Mouse (Mus musculus): ENCODE results near the gene Jade1. TPM values are rescaled to one million over a fixed set of nuclear protein-coding genes. Genes with fewer than 3 reads are reported as not detected.

Jade1 gene
- polyA plus RNA-seq, 1 experiment from 2014 or later: 18.9 TPM

GRCm38 (mm10) chr3:41592805-41593204, 37.3 kb downstream of the Jade1 start:
- no peak overlapping the region for H3K27ac ChIP-seq
- H3K9me3 ChIP-seq (replicated peaks): no peaks in the 10 kb centered on the region
- H3K4me2 ChIP-seq: no peak overlapping the region
- H3K9ac ChIP-seq: no peak overlapping the region
- no peak overlapping the region for H3K4me3 ChIP-seq
- H3K36me3 ChIP-seq (ENCODE audit: poor library complexity, severe bottlenecking): peaks cover 85% of the 10 kb centered on the region
- 79% methylated on average over 7 of the region's 7 CpGs for WGBS
- no peaks in the 10 kb centered on the region for H3K27me3 ChIP-seq
- no peak for ATAC-seq
- no peaks in the 10 kb centered on the region for H3K4me1 ChIP-seq

GRCm38 (mm10) chr3:41594097-41594879, 38.8 kb downstream of the Jade1 start:
- H3K36me3 ChIP-seq (ENCODE audit: poor library complexity, severe bottlenecking): peaks cover 90% of the 10 kb centered on the region

GRCm38 (mm10) chr3:41595010-41595409, 39.5 kb downstream of the Jade1 start:
- H3K9ac ChIP-seq: no peak overlapping the region
- no peak overlapping the region for H3K4me2 ChIP-seq
- 96% methylated on average over 4 of the region's 4 CpGs for WGBS
- H3K36me3 ChIP-seq (ENCODE audit: poor library complexity, severe bottlenecking): peaks cover 90% of the 10 kb centered on the region
- no peak overlapping the region for H3K4me3 ChIP-seq
- no peaks in the 10 kb centered on the region for H3K27me3 ChIP-seq
- H3K4me1 ChIP-seq: no peaks in the 10 kb centered on the region
- H3K27ac ChIP-seq: no peak overlapping the region
- ATAC-seq: no peak
- no peaks in the 10 kb centered on the region for H3K9me3 ChIP-seq (replicated peaks)

More at GRCm38 (mm10) chr3:41594097-41594879, 38.8 kb downstream of the Jade1 start:
- Histone ChIP-seq H3K4me1 (no peaks in the 10 kb centered on the region), H3K4me3 (no peak overlapping the region), H3K4me2 (no peak overlapping the region), H3K9me3 (replicated peaks) (no peaks in the 10 kb centered on the region), H3K27me3 (no peaks in the 10 kb centered on the region), H3K9ac (no peak overlapping the region), H3K27ac (no peak overlapping the region)
- ATAC-seq: no peak
- 83% methylated on average over 9 of the region's 9 CpGs for WGBS

- no peaks in the 10 kb centered on the region for H3K4me1 ChIP-seq
- no peaks in the 10 kb centered on the region for H3K27me3 ChIP-seq
- H3K9ac ChIP-seq: no peak overlapping the region
- WGBS: 96% methylated on average over 8 of the region's 8 CpGs
- no peak overlapping the region for H3K4me2 ChIP-seq
- peaks cover 75% of the 10 kb centered on the region for H3K36me3 ChIP-seq (ENCODE audit: poor library complexity, severe bottlenecking)
- no peak overlapping the region for H3K4me3 ChIP-seq
- no peaks in the 10 kb centered on the region for H3K9me3 ChIP-seq (replicated peaks)
- ATAC-seq: no peak
- H3K27ac ChIP-seq: no peak overlapping the region
Measured at GRCm38 (mm10) chr3:41597036-41597435, 41.5 kb downstream of the Jade1 start.

GRCm38 (mm10) chr3:41598412-41598811, 42.9 kb downstream of the Jade1 start:
- no peak overlapping the region for H3K4me2 ChIP-seq
- H3K9ac ChIP-seq: no peak overlapping the region
- H3K27me3 ChIP-seq: no peaks in the 10 kb centered on the region
- no peak for ATAC-seq
- H3K9me3 ChIP-seq (replicated peaks): no peaks in the 10 kb centered on the region
- no peak overlapping the region for H3K4me3 ChIP-seq
- no peak overlapping the region for H3K27ac ChIP-seq
- H3K4me1 ChIP-seq: peaks cover 11% of the 10 kb centered on the region
- WGBS: 79% methylated on average over 9 of the region's 9 CpGs
- peaks cover 64% of the 10 kb centered on the region for H3K36me3 ChIP-seq (ENCODE audit: poor library complexity, severe bottlenecking)

GRCm38 (mm10) chr3:41599226-41599625, 43.7 kb downstream of the Jade1 start:
- H3K4me3 ChIP-seq: no peak overlapping the region
- H3K27me3 ChIP-seq: no peaks in the 10 kb centered on the region
- 92% methylated on average over 10 of the region's 10 CpGs for WGBS
- peaks cover 19% of the 10 kb centered on the region for H3K4me1 ChIP-seq
- H3K36me3 ChIP-seq (ENCODE audit: poor library complexity, severe bottlenecking): peaks cover 57% of the 10 kb centered on the region
- no peak overlapping the region for H3K4me2 ChIP-seq
- H3K27ac ChIP-seq: no peak overlapping the region
- no peak overlapping the region for H3K9ac ChIP-seq
- no peaks in the 10 kb centered on the region for H3K9me3 ChIP-seq (replicated peaks)
- no peak for ATAC-seq

- peak; percentile 56 for ATAC-seq
- Histone ChIP-seq H3K27me3 (no peaks in the 10 kb centered on the region), H3K36me3 (ENCODE audit: poor library complexity, severe bottlenecking) (peaks cover 57% of the 10 kb centered on the region), H3K9ac (no peak overlapping the region), H3K4me1 (peaks cover 21% of the 10 kb centered on the region), H3K4me3 (no peak overlapping the region), H3K4me2 (no peak overlapping the region), H3K27ac (no peak overlapping the region), H3K9me3 (replicated peaks) (no peaks in the 10 kb centered on the region)
- WGBS: 81% methylated on average over 14 of the region's 14 CpGs
Measured at GRCm38 (mm10) chr3:41599806-41600589, 44.5 kb downstream of the Jade1 start.

- WGBS: 67% methylated on average over 9 of the region's 9 CpGs
- H3K27ac ChIP-seq: no peak overlapping the region
- H3K36me3 ChIP-seq (ENCODE audit: poor library complexity, severe bottlenecking): peaks cover 57% of the 10 kb centered on the region
- H3K9me3 ChIP-seq (replicated peaks): no peaks in the 10 kb centered on the region
- H3K27me3 ChIP-seq: no peaks in the 10 kb centered on the region
- H3K4me3 ChIP-seq: no peak overlapping the region
- H3K9ac ChIP-seq: no peak overlapping the region
- no peak for ATAC-seq
- no peak overlapping the region for H3K4me2 ChIP-seq
- H3K4me1 ChIP-seq: peaks cover 27% of the 10 kb centered on the region
Measured at GRCm38 (mm10) chr3:41601226-41602020, 45.9 kb downstream of the Jade1 start.

- H3K4me2 ChIP-seq: no peak overlapping the region
Measured at GRCm38 (mm10) chr3:41602933-41603332, 47.4 kb downstream of the Jade1 start.

GRCm38 (mm10) chr3:41603470-41604019, 48.0 kb downstream of the Jade1 start:
- WGBS: 10% methylated on average over 5 of the region's 5 CpGs
- H3K27ac ChIP-seq: peak overlapping the region; percentile 63

More at GRCm38 (mm10) chr3:41602933-41603332, 47.4 kb downstream of the Jade1 start:
- H3K4me1 ChIP-seq: peaks cover 27% of the 10 kb centered on the region
- no peak overlapping the region for H3K4me3 ChIP-seq
- ATAC-seq: no peak
- H3K27ac ChIP-seq: peak overlapping the region; percentile 63
- no peaks in the 10 kb centered on the region for H3K27me3 ChIP-seq
- H3K36me3 ChIP-seq (ENCODE audit: poor library complexity, severe bottlenecking): peaks cover 52% of the 10 kb centered on the region
- no peak overlapping the region for H3K9ac ChIP-seq
- WGBS: 32% methylated on average over 10 of the region's 10 CpGs
- H3K9me3 ChIP-seq (replicated peaks): no peaks in the 10 kb centered on the region

GRCm38 (mm10) chr3:41604629-41605321, 49.2 kb downstream of the Jade1 start:
- Histone ChIP-seq H3K4me2 (no peak overlapping the region), H3K36me3 (ENCODE audit: poor library complexity, severe bottlenecking) (peaks cover 50% of the 10 kb centered on the region), H3K4me1 (peaks cover 27% of the 10 kb centered on the region), H3K9ac (no peak overlapping the region), H3K27ac (no peak overlapping the region), H3K27me3 (no peaks in the 10 kb centered on the region), H3K9me3 (replicated peaks) (no peaks in the 10 kb centered on the region), H3K4me3 (no peak overlapping the region)
- 88% methylated on average over 12 of the region's 12 CpGs for WGBS
- no peak for ATAC-seq

More at GRCm38 (mm10) chr3:41603470-41604019, 48.0 kb downstream of the Jade1 start:
- no peak overlapping the region for H3K4me3 ChIP-seq
- H3K36me3 ChIP-seq (ENCODE audit: poor library complexity, severe bottlenecking): peaks cover 48% of the 10 kb centered on the region
- H3K27me3 ChIP-seq: no peaks in the 10 kb centered on the region
- H3K9ac ChIP-seq: no peak overlapping the region
- H3K4me2 ChIP-seq: no peak overlapping the region
- H3K4me1 ChIP-seq: peaks cover 27% of the 10 kb centered on the region
- peak; percentile 39; the same call in 1 of the 2 replicates for ATAC-seq
- H3K9me3 ChIP-seq (replicated peaks): no peaks in the 10 kb centered on the region

Data from forebrain, embryonic 13.5 days (tissue).